Mouse (Mus musculus) liver, adult 2 months (tissue): ENCODE measurements around the gene Kcng4.

ENCODE experiments used
- CTCF ChIP-seq: fragments of 200-500 bp; IDR thresholded peaks from 2 replicates; pipeline ENCODE4 v1.5.1; 2011; ENCODE audit warnings: low read depth, low read length, control low read depth
- POLR2A ChIP-seq: fragments of 200-500 bp; IDR thresholded peaks from 2 replicates; pipeline ENCODE4 v1.6.1; 2011; ENCODE audit warnings: low read length, control low read depth; ENCODE audit not compliant: insufficient read depth; ENCODE audit errors: extremely low read depth

GRCm38 (mm10) chr8:119615096-119615495 lies 20.4 kb downstream of the Kcng4 start:
- TF ChIP-seq CTCF (no peak), POLR2A (no peak)
